Mouse (Mus musculus): ENCODE results near the gene Ipo11. TPM values are rescaled to one million over a fixed set of nuclear protein-coding genes. Genes with fewer than 3 reads are reported as not detected.
"Not testable (repeated sequence)": the region's sequence is repeated elsewhere in the genome, so short reads cannot be mapped to it uniquely, and the experiment has no call there.

Ipo11 gene
- polyA plus RNA-seq, 1 experiment from 2014 or later = 14.3 TPM

GRCm38 (mm10) chr13:106937138-106937472 is 347 bp upstream of the Ipo11 start:
- DNase-seq (ENCODE audit: low spot score) (no peak), ATAC-seq (ENCODE audit: low FRiP score, low TSS enrichment) (no peak)
- Histone ChIP-seq H3K4me3 (ENCODE audit: low read depth, low read length) (peak overlapping the region; percentile 99), H3K4me2 (replicated peaks; ENCODE audit: low read depth) (peak overlapping the region; percentile 88), H3K9me3 (ENCODE audit: control insufficient read depth, low read length) (no peaks in the 10 kb centered on the region), H3K9ac (ENCODE audit: low read length) (peak overlapping the region; percentile 91; the same call in 1 of the 2 replicates), H3K27ac (replicated peaks) (no peak overlapping the region), H3K4me1 (replicated peaks; ENCODE audit: control insufficient read depth, insufficient read depth) (no peaks in the 10 kb centered on the region), H3K36me3 (ENCODE audit: control insufficient read depth, insufficient read depth, low read length) (no peaks in the 10 kb centered on the region), H3K27me3 (ENCODE audit: control insufficient read depth, insufficient read depth, low read length) (no peaks in the 10 kb centered on the region)
- 22% methylated on average over 7 of the region's 7 CpGs for WGBS
- no peak for TF ChIP-seq EP300 (optimal IDR thresholded peaks at IDR 0.05)
- TF ChIP-seq CTCF (IDR thresholded peaks at IDR 0.05; ENCODE audit: low read depth) = no peak

DNA sequence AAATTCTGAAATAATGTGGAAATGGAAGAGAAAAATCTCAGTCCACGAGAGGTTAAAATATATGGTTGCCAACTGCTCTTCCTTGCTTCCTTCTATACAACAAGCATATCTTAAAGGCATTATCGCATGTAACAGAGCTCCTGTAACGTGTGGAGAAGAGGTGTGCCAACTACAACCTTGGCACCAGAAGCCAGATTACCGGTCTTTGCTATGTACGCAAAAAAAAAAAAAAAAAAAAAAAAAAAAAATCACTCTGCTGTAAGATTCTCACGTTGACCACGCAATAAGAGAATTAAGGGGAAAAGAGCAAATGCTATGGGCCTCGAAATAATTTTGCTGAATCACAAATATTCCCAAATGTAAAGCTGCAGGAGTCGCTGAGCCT is 895 bp downstream of the Ipo11 start:
- ATAC-seq (ENCODE audit: low FRiP score, low TSS enrichment) = 0 out of 2 replicates have a peak, but pooled peaks have one; percentile 18
- no peaks in the 10 kb centered on the region for H3K4me1 ChIP-seq (replicated peaks; ENCODE audit: control insufficient read depth, insufficient read depth)
- no peaks in the 10 kb centered on the region for H3K9me3 ChIP-seq (ENCODE audit: control insufficient read depth, low read length)
- TF ChIP-seq EP300 (optimal IDR thresholded peaks at IDR 0.05) (no peak), CTCF (IDR thresholded peaks at IDR 0.05; ENCODE audit: low read depth) (no peak)
- no peak for DNase-seq (ENCODE audit: low spot score)
- peak overlapping the region; percentile 91 for H3K9ac ChIP-seq (ENCODE audit: low read length)
- peak overlapping the region; percentile 88 for H3K4me2 ChIP-seq (replicated peaks; ENCODE audit: low read depth)
- peak overlapping the region; percentile 83; the same call in 1 of the 2 replicates for H3K27ac ChIP-seq (replicated peaks)
- H3K27me3 ChIP-seq (ENCODE audit: control insufficient read depth, insufficient read depth, low read length) = no peaks in the 10 kb centered on the region
- no peaks in the 10 kb centered on the region for H3K36me3 ChIP-seq (ENCODE audit: control insufficient read depth, insufficient read depth, low read length)
- WGBS = 5% methylated on average over 9 of the region's 9 CpGs
- H3K4me3 ChIP-seq (ENCODE audit: low read depth, low read length) = peak overlapping the region; percentile 99

- ATAC-seq (ENCODE audit: low FRiP score, low TSS enrichment) (no peak), DNase-seq (ENCODE audit: low spot score) (no peak)
- 75% methylated on average over 2 of the region's 2 CpGs for WGBS
- no peak overlapping the region for H3K4me2 ChIP-seq (replicated peaks; ENCODE audit: low read depth)
- TF ChIP-seq EP300 (optimal IDR thresholded peaks at IDR 0.05) (no peak), CTCF (IDR thresholded peaks at IDR 0.05; ENCODE audit: low read depth) (no peak)
- no peak overlapping the region for H3K4me3 ChIP-seq (ENCODE audit: low read depth, low read length)
- H3K36me3 ChIP-seq (ENCODE audit: control insufficient read depth, insufficient read depth, low read length) = 0 out of 2 replicates have a peak, but pooled peaks cover 3% of the 10 kb centered on the region
- H3K9me3 ChIP-seq (ENCODE audit: control insufficient read depth, low read length) = no peaks in the 10 kb centered on the region
- H3K4me1 ChIP-seq (replicated peaks; ENCODE audit: control insufficient read depth, insufficient read depth) = no peaks in the 10 kb centered on the region
- H3K9ac ChIP-seq (ENCODE audit: low read length) = no peak overlapping the region
- H3K27me3 ChIP-seq (ENCODE audit: control insufficient read depth, insufficient read depth, low read length) = no peaks in the 10 kb centered on the region
- no peak overlapping the region for H3K27ac ChIP-seq (replicated peaks)
Observed at GRCm38 (mm10) chr13:106929201-106929600, 7.6 kb downstream of the Ipo11 start.

DNA sequence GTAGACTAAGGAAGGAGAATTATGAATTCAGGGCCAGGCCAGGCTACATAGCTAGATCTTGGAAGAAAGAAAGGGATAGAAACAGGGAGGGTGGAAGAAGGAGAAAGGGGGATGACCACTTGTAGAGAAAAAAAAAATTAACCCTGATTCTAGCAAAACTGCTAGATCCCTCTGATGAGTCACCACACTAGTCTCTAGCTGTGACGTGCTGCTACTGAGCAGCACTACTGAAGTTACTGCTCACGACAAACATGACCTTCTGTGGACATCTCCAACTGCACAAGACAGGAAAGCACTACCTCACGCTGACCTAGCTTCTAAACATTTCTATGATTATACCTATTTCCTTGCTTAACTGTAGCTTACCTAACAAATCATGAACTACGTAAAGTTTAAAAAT is 8.5 kb downstream of the Ipo11 start:
- no peaks in the 10 kb centered on the region for H3K9me3 ChIP-seq (ENCODE audit: control insufficient read depth, low read length)
- H3K27ac ChIP-seq (replicated peaks) = no peak overlapping the region
- H3K4me3 ChIP-seq (ENCODE audit: low read depth, low read length) = no peak overlapping the region
- H3K9ac ChIP-seq (ENCODE audit: low read length) = no peak overlapping the region
- 79% methylated on average over 4 of the region's 4 CpGs for WGBS
- no peak for DNase-seq (ENCODE audit: low spot score)
- H3K4me1 ChIP-seq (replicated peaks; ENCODE audit: control insufficient read depth, insufficient read depth) = no peaks in the 10 kb centered on the region
- 0 out of 2 replicates have a peak, but pooled peaks cover 3% of the 10 kb centered on the region for H3K36me3 ChIP-seq (ENCODE audit: control insufficient read depth, insufficient read depth, low read length)
- H3K4me2 ChIP-seq (replicated peaks; ENCODE audit: low read depth) = no peak overlapping the region
- ATAC-seq (ENCODE audit: low FRiP score, low TSS enrichment) = no peak
- H3K27me3 ChIP-seq (ENCODE audit: control insufficient read depth, insufficient read depth, low read length) = no peaks in the 10 kb centered on the region
- TF ChIP-seq EP300 (optimal IDR thresholded peaks at IDR 0.05) = no peak
- no peak for TF ChIP-seq CTCF (IDR thresholded peaks at IDR 0.05; ENCODE audit: low read depth)

- WGBS = 84% methylated on average over 3 of the region's 3 CpGs
- H3K27me3 ChIP-seq (ENCODE audit: control insufficient read depth, insufficient read depth, low read length); ATAC-seq (ENCODE audit: low FRiP score, low TSS enrichment): not testable (repeated sequence)
Observed at GRCm38 (mm10) chr13:106925921-106926320, 10.8 kb downstream of the Ipo11 start.

GRCm38 (mm10) chr13:106918322-106919050 is 18.3 kb downstream of the Ipo11 start:
- no peak overlapping the region for H3K4me3 ChIP-seq (ENCODE audit: low read depth, low read length)
- TF ChIP-seq CTCF (IDR thresholded peaks at IDR 0.05; ENCODE audit: low read depth) = peak; percentile 82
- TF ChIP-seq EP300 (optimal IDR thresholded peaks at IDR 0.05) = no peak
- H3K36me3 ChIP-seq (ENCODE audit: control insufficient read depth, insufficient read depth, low read length) = no peaks in the 10 kb centered on the region; the same call in 1 of the 2 replicates
- ATAC-seq (ENCODE audit: low FRiP score, low TSS enrichment) = no peak
- no peak overlapping the region for H3K27ac ChIP-seq (replicated peaks)
- no peak overlapping the region for H3K4me2 ChIP-seq (replicated peaks; ENCODE audit: low read depth)
- no peaks in the 10 kb centered on the region for H3K27me3 ChIP-seq (ENCODE audit: control insufficient read depth, insufficient read depth, low read length)
- H3K4me1 ChIP-seq (replicated peaks; ENCODE audit: control insufficient read depth, insufficient read depth) = no peaks in the 10 kb centered on the region
- WGBS = 58% methylated on average over 7 of the region's 7 CpGs
- no peak for DNase-seq (ENCODE audit: low spot score)
- H3K9ac ChIP-seq (ENCODE audit: low read length) = no peak overlapping the region
- H3K9me3 ChIP-seq (ENCODE audit: control insufficient read depth, low read length) = no peaks in the 10 kb centered on the region

More at GRCm38 (mm10) chr13:106925921-106926320, 10.8 kb downstream of the Ipo11 start:
- not testable (repeated sequence) for H3K4me1 ChIP-seq (replicated peaks; ENCODE audit: control insufficient read depth, insufficient read depth); H3K4me3 ChIP-seq (ENCODE audit: low read depth, low read length); H3K9ac ChIP-seq (ENCODE audit: low read length); H3K27ac ChIP-seq (replicated peaks); DNase-seq (ENCODE audit: low spot score); H3K36me3 ChIP-seq (ENCODE audit: control insufficient read depth, insufficient read depth, low read length); H3K4me2 ChIP-seq (replicated peaks; ENCODE audit: low read depth); H3K9me3 ChIP-seq (ENCODE audit: control insufficient read depth, low read length)

All from stomach, postnatal 0 days (tissue).